Mouse (Mus musculus) erythroid progenitor cell, adult 5-6 weeks (primary cell): Measurements from ENCODE around the gene Gm3448. TPM values are rescaled to one million over a fixed set of nuclear protein-coding genes. Genes with fewer than 3 reads are reported as not detected.
A peak's percentile ranks its signal among the peaks of the same experiment; 100 is the strongest.

ENCODE experiments used
- ATAC-seq: replicated peaks from 2 replicates; pipeline ENCODE4 v1.8.0; 2016; ENCODE audit warnings: moderate number of reproducible peaks, mild to moderate bottlenecking, moderate TSS enrichment, inconsistent platforms; ENCODE audit not compliant: poor library complexity, low FRiP score, severe bottlenecking
- total RNA-seq, 2 experiments: library from RNA; stranded (forward) in 1 of 2; stranded (reverse) in 1 of 2; fragments of 150-400 nt in 1 of 2; fragments of 186-747, 209-891 nt in 1 of 2; gene quantifications; 2 replicates each; pipeline versions ENCODE4 v1.2.3 to v1.2.4; 2015 to 2017; ENCODE audit warnings: low replicate concordance in 2 of 2

Gene Gm3448
- total RNA-seq, 2 experiments from 2014 or later, result 2.8 to 2.9 TPM

GRCm38 (mm10) chr17:14961557-14962154 lies 79.7 kb downstream of the Gm3448 start:
- ATAC-seq, result peak; percentile 23

DNA sequence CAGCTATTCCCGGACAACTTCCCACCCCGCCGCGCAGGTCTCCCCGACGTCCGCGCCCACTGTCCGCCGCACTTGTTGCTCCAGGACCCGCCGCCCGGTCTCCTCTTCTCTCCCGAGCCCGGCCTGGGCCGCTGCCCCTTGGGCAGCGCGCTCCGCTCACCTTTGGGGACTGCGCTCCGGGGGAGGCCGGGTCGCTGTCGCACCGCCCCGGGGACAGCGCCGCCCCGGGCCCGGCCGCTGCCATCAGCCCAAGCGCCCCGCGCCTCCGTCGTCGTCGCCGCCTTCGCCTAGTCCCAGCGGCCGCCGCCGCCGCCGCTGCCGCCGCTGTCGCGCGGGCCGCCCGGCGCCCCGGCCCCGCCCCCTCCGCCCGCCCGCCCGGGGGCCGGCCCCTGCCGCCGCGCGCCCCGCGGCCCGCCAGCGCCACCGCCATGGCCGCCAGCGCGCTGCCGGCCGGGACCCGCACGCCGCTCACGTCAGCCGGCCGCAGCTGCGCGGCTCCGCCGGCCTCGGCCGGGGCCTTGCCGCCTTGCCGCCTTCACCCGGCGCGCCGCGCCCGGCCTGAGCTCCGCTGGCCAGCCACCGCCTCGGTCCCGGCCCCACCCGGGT lies 80.3 kb downstream of the Gm3448 start, which contains the start of gene Phf10:
Gene Phf10 (minus strand): TSS at position 323 of the 606 bp plus-strand sequence.
- peak; percentile 32 for ATAC-seq

GRCm38 (mm10) chr17:14960520-14960919 lies 80.8 kb downstream of the Gm3448 start:
- ATAC-seq, result peak; percentile 13

DNA sequence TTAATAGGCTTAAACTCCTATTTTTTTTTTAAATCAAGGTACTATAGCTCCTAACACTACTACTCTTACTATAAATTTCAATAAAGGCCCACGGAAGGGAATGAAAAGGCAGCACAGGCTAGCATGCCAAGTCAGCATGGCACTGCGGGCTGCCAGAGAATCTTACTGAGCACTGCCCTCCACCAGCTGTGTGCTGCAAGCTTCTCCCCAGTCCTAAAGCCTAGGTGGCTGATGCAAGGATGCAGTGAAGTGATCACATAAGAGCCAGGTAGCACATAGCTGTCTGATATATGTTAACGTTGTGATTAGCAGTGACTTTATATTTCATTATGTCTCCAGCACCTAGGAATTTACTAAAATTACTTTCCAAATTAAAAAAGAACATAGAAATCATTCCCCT lies 81.4 kb downstream of the Gm3448 start:
- ATAC-seq, result peak; percentile 56

DNA sequence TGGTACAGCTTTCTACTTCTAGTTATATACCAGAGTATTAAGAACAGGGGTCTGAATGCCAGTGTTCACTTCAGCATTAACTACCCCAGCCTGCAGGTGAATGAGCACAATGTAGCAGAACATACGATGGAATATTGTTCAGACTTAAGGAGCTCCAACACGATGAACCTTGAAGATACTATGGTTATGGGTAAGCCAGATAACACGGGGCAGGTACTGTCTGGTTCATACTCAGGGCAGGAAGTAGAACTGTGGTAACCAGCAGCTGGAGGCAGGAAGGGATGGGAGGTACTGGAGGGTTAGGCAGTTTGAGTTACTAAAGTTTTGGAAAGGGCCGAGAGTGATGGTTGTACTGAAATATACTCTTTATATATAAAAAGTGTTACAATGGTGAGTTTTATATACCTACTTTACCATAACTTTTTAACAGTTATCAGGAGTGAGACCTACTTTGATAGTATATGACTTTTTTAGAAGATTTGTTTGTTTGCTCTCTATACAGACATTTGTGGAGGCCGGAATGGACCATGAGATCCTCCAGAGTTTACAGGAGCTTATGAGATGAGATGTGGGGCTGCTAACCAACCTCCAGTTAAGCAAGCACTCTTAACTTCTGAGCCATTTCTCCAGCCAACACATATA lies 82.5 kb downstream of the Gm3448 start:
- no peak for ATAC-seq

- peak; percentile 80 for ATAC-seq
Observed at GRCm38 (mm10) chr17:14953452-14953851, 87.9 kb downstream of the Gm3448 start.

DNA sequence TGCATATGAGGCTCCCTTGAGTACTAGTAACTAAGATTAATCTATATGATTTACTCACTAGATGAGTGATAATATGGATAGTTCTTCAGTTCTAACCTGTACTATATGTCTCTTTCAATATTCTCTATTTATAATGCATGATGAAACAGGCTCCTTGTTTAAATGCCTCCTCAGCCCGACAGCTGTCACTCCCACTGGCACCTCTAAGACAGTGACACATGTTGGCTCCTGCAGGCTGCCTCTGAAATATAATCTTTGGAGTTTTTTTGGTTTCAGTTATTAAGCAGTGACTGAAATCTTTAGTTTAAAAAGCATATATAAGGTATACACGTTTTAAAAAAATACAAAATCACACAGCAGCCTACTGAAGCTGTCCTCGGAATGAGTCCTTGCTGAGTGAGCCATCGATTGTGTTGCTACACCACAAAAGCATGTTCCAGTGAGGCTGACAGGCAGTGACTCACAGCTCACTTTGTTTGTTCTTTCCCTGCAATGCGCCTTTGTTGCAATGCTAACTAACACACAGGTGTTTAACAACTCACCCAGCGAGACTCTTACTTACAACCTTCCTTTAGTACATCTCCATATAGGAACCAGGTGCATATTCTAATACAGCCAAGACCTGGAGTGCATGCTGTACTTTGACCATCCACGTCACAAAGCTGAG lies 92.0 kb downstream of the Gm3448 start:
- no peak for ATAC-seq

Other genes with a start within 250 kb of the Gm3448 start
- gene Wdr27, start 98.4 kb downstream of the Gm3448 start, total RNA-seq (2015; ENCODE audit: low replicate concordance), result not detected in 2 replicates
- gene Wdr27, start 98.4 kb downstream of the Gm3448 start, total RNA-seq (2017; ENCODE audit: low replicate concordance), result not detected in 2 replicates
- gene 1600012H06Rik, start 98.4 kb downstream of the Gm3448 start, total RNA-seq (2015; ENCODE audit: low replicate concordance), result 12.3 and 12.6 TPM in 2 replicates
- 2.3 and 9.0 TPM in 2 replicates for gene 1600012H06Rik, start 98.4 kb downstream of the Gm3448 start, total RNA-seq (2017; ENCODE audit: low replicate concordance)
- 217 and 251 TPM in 2 replicates for gene Phf10, start 80.3 kb downstream of the Gm3448 start, total RNA-seq (2015; ENCODE audit: low replicate concordance)
- 117 and 125 TPM in 2 replicates for gene Phf10, start 80.3 kb downstream of the Gm3448 start, total RNA-seq (2017; ENCODE audit: low replicate concordance)
- gene 9030025P20Rik, start 63.1 kb downstream of the Gm3448 start, total RNA-seq (2015; ENCODE audit: low replicate concordance), result 4.6 and 5.8 TPM in 2 replicates
- gene 9030025P20Rik, start 63.1 kb downstream of the Gm3448 start, total RNA-seq (2017; ENCODE audit: low replicate concordance), result 0.76 and 7.2 TPM in 2 replicates
- gene Gm3417, start 62.7 kb downstream of the Gm3448 start, total RNA-seq (2015; ENCODE audit: low replicate concordance), result not detected in 2 replicates
- gene Gm3417, start 62.7 kb downstream of the Gm3448 start, total RNA-seq (2017; ENCODE audit: low replicate concordance), result not detected in 2 replicates
- 5.4 TPM in 1 of 2 replicates, not detected in the other for gene Gm3435, start 31.4 kb downstream of the Gm3448 start, total RNA-seq (2015; ENCODE audit: low replicate concordance)
- gene Gm3435, start 31.4 kb downstream of the Gm3448 start, total RNA-seq (2017; ENCODE audit: low replicate concordance), result 0.26 and 5.4 TPM in 2 replicates
- 90.5 and 91.5 TPM in 2 replicates for gene Ermard, start 329 bp downstream of the Gm3448 start, total RNA-seq (2015; ENCODE audit: low replicate concordance)
- gene Ermard, start 329 bp downstream of the Gm3448 start, total RNA-seq (2017; ENCODE audit: low replicate concordance), result 43.6 and 72.8 TPM in 2 replicates
- gene Tcte3, start within 50 bp of the Gm3448 start, total RNA-seq (2015; ENCODE audit: low replicate concordance), result 14.8 TPM in 1 of 2 replicates, not detected in the other
- 4.1 TPM in 1 of 2 replicates, not detected in the other for gene Tcte3, start within 50 bp of the Gm3448 start, total RNA-seq (2017; ENCODE audit: low replicate concordance)